Mouse (Mus musculus) intestine, postnatal 0 days (tissue): ENCODE measurements at regions not wholly inside any gene's neighbourhood (a gene's known extent, or its start where the extent isn't known, plus 50 kb on each side); places are given as distances from the start of the nearest gene placed in this dataset.

Source experiments
- ATAC-seq: fragments of 200-750 bp; cut with Nextera tagmentation; 2 replicates; pipeline ENCODE4 v1.8.0; 2017; ENCODE audit warnings: mild to moderate bottlenecking, moderate TSS enrichment, moderate library complexity
- H3K27ac ChIP-seq: fragments of 300-500 bp; sonication (generic); 2 replicates; pipeline ENCODE4 v1.5.1; 2014; ENCODE audit warnings: mild to moderate bottlenecking, low read depth, low read length, moderate library complexity
- H3K27me3 ChIP-seq: fragments of 300-500 bp; sonication (generic); replicated peaks from 2 replicates; pipeline ENCODE4 v1.6.1; 2014; ENCODE audit warnings: low read length, mixed read lengths; ENCODE audit not compliant: control insufficient read depth, insufficient read depth
- H3K36me3 ChIP-seq: fragments of 300-500 bp; sonication (generic); 2 replicates; pipeline ENCODE4 v1.6.1; 2014; ENCODE audit warnings: mild to moderate bottlenecking, moderate library complexity; ENCODE audit not compliant: control insufficient read depth, insufficient read depth
- H3K4me1 ChIP-seq: fragments of 300-500 bp; sonication (generic); replicated peaks from 2 replicates; pipeline ENCODE4 v1.6.1; 2014; ENCODE audit warnings: antibody characterized with exemption, low read length, mixed read lengths; ENCODE audit not compliant: control insufficient read depth, insufficient read depth
- H3K4me2 ChIP-seq: fragments of 300-500 bp; sonication (generic); replicated peaks from 2 replicates; pipeline ENCODE4 v1.6.1; 2014; ENCODE audit warnings: low read depth, mild to moderate bottlenecking, moderate library complexity
- H3K4me3 ChIP-seq: fragments of 300-500 bp; sonication (generic); 2 replicates; pipeline ENCODE4 v1.5.1; 2014; ENCODE audit warnings: low read depth, low read length
- H3K9ac ChIP-seq: fragments of 300-500 bp; sonication (generic); 2 replicates; pipeline ENCODE4 v1.6.1; 2014; ENCODE audit warnings: mild to moderate bottlenecking, low read depth, low read length
- H3K9me3 ChIP-seq: fragments of 300-500 bp; sonication (generic); 2 replicates; pipeline ENCODE4 v1.6.1; 2016; ENCODE audit warnings: mixed run types; ENCODE audit not compliant: control insufficient read depth
- CTCF ChIP-seq: sonication (generic); IDR thresholded peaks from 2 replicates; pipeline ENCODE4 v1.5.1; 2016; ENCODE audit warnings: low read depth, mild to moderate bottlenecking, control low read depth, antibody characterized with exemption, moderate library complexity
- WGBS: fragments of 180-500 bp; shearing (Covaris S2); extraction: QIAGEN DNeasy Blood & Tissue Kit; methylation state at CpG from one replicate; pipeline ENCODE4 v1.1.7; 2014; 5-methylcytosine and 5-hydroxymethylcytosine counted together

DNA sequence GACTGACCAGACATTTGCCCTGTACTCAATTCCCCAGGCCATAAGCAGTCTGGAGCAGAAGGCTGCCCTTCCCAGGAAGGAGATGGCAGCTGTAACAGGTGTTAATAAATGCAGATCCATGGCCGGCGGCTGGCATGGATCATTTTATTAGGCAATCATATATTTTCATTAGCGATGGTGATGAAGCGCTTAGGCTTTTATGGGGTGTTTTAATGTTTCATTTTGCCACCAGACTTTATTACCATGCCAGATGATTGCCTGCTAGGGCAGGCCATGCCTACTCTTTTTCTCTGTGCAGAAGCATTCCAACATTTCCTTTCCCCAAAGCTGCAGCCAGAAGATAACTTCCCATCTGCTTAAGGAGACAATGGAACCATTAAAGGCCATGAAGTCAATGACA is 596.2 kb downstream of the Gm9195 start:
- ATAC-seq = no peak
- WGBS = 91% methylated on average over 4 of the region's 4 CpGs
- no peak for TF ChIP-seq CTCF

DNA sequence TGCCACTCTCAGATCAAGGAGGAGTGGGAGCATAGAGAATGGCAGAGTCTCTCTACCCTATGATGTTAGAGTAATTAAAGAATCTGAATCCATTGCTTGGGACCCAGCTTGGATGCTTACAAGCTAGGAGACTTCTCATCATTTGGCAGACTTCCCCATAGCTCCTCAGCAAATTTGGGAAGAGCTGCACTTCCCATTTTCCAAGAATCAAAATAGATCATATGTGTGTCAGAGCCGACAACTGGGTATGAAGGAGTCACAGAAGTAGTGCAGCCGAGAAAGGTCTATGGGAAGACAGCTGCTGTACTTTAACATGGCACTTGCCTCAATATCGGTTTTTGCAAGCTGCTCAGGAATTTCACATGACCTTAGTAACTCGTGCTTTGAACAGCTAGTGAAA is 596.8 kb downstream of the Gm9195 start:
- 77% methylated on average over 4 of the region's 4 CpGs for WGBS
- no peaks in the 10 kb centered on the region for H3K36me3 ChIP-seq
- no peak for ATAC-seq

More for the DNA sequence above, 596.2 kb downstream of the Gm9195 start:
- no peak overlapping the region for H3K4me2 ChIP-seq
- H3K27ac ChIP-seq = no peak overlapping the region
- no peaks in the 10 kb centered on the region for H3K36me3 ChIP-seq
- no peaks in the 10 kb centered on the region for H3K9me3 ChIP-seq
- no peak overlapping the region for H3K9ac ChIP-seq
- H3K4me3 ChIP-seq = no peak overlapping the region
- no peaks in the 10 kb centered on the region for H3K27me3 ChIP-seq
- no peaks in the 10 kb centered on the region for H3K4me1 ChIP-seq

DNA sequence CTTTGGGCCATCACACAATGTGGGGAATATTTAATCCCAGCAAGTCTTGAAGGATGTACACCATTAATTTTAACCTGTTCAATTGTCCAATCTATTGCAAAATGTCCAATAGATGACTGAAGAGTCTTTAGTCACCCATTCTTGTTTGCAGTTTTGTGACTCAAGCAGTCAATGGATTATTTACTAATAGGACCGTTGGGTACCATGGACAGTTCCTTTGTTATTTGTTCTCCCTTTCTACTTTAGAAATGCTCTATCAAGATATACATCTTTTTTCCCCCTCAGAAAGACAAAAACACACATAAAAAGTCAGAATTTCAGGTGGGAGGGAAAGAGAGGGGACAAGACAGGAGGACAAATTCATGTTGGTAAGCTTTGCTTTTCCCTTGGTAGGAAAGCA is 598.3 kb downstream of the Gm9195 start:
- whole genome bisulfite sequencing = 58% methylated on average over 1 of the region's 1 CpGs
- no peaks in the 10 kb centered on the region for H3K4me1 ChIP-seq
- no peak for ATAC-seq
- TF ChIP-seq CTCF = no peak
- no peaks in the 10 kb centered on the region for H3K27me3 ChIP-seq
- H3K4me2 ChIP-seq = no peak overlapping the region
- no peak overlapping the region for H3K27ac ChIP-seq
- H3K9me3 ChIP-seq = no peaks in the 10 kb centered on the region
- no peak overlapping the region for H3K4me3 ChIP-seq
- no peak overlapping the region for H3K9ac ChIP-seq
- no peaks in the 10 kb centered on the region for H3K36me3 ChIP-seq

More for the DNA sequence above, 596.8 kb downstream of the Gm9195 start:
- no peak overlapping the region for H3K4me2 ChIP-seq
- no peaks in the 10 kb centered on the region for H3K27me3 ChIP-seq
- H3K4me1 ChIP-seq = no peaks in the 10 kb centered on the region
- no peak for TF ChIP-seq CTCF
- no peak overlapping the region for H3K9ac ChIP-seq
- H3K27ac ChIP-seq = no peak overlapping the region
- H3K9me3 ChIP-seq = no peaks in the 10 kb centered on the region
- H3K4me3 ChIP-seq = no peak overlapping the region

DNA sequence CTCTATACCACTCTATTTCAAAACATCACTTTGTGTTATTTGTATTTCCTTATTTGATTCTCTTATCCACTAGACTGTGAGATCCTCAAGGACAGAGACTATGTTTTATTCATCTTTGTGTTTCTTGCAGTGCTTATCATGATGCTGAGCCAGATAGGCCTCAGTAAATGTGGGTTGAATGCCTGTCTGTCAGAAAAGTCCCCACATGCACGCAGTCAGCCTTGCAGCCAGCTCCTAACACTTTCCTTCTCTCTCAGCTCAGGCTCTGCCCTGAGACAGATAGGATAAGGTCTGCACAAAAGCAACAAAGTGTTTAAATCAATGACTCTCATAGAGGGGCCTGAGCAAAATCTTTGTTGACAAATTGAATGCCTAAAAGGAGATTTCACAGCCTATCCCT is 600.0 kb downstream of the Gm9195 start:
- no peak for ATAC-seq
- Histone ChIP-seq H3K4me3 (no peak overlapping the region), H3K4me1 (no peaks in the 10 kb centered on the region), H3K9me3 (no peaks in the 10 kb centered on the region), H3K9ac (no peak overlapping the region), H3K27me3 (no peaks in the 10 kb centered on the region), H3K36me3 (no peaks in the 10 kb centered on the region), H3K27ac (no peak overlapping the region), H3K4me2 (no peak overlapping the region)
- no peak for TF ChIP-seq CTCF
- WGBS = 68% methylated on average over 1 of the region's 1 CpGs

DNA sequence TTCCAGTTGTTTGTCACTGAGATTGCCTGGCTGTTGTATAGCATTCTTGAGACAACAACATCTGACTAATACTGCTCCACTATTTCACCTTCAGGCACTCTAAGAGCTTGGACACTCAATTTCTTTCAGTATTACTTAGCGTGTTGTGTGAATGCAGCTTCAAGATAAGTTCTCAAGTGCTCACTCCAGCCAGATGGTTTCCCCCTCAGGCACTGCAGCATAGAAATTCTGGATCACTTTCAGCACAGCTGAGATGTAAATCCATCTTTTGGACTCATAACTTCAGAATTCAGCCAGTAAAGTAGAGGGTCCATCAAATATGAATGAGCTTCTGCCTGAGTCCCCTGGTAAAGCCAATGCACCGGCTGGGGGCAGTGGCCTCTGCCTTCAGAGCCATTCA is 608.8 kb downstream of the Gm9195 start:
- Histone ChIP-seq H3K27ac (no peak overlapping the region), H3K27me3 (no peaks in the 10 kb centered on the region), H3K9ac (no peak overlapping the region), H3K36me3 (no peaks in the 10 kb centered on the region), H3K4me2 (no peak overlapping the region), H3K4me3 (no peak overlapping the region), H3K4me1 (no peaks in the 10 kb centered on the region), H3K9me3 (no peaks in the 10 kb centered on the region)
- TF ChIP-seq CTCF = no peak
- no peak for ATAC-seq
- 80% methylated on average over 2 of the region's 2 CpGs for WGBS

DNA sequence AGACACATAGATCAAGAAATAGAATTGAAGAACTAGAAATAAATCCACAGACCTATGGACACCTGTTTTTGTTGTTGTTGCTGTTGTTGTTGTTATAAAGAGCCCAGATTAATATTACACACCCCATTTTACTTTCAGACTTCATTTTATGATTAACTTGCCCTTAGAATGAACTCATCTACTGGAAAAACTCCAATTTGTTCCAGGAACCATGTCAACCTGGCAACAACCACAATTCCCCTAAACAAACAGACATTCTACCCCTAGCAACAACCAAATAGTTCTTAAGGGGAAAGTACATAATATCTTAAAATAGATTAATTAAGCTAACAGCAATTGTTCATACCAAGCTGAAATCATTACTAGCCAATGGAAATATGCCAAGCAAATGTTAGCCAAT is 646.1 kb downstream of the Gm9195 start:
- Histone ChIP-seq H3K4me2 (no peak overlapping the region), H3K27ac (no peak overlapping the region), H3K27me3 (no peaks in the 10 kb centered on the region), H3K9ac (no peak overlapping the region), H3K4me3 (no peak overlapping the region), H3K4me1 (no peaks in the 10 kb centered on the region), H3K9me3 (no peaks in the 10 kb centered on the region), H3K36me3 (no peaks in the 10 kb centered on the region)
- ATAC-seq = no peak
- TF ChIP-seq CTCF = no peak

DNA sequence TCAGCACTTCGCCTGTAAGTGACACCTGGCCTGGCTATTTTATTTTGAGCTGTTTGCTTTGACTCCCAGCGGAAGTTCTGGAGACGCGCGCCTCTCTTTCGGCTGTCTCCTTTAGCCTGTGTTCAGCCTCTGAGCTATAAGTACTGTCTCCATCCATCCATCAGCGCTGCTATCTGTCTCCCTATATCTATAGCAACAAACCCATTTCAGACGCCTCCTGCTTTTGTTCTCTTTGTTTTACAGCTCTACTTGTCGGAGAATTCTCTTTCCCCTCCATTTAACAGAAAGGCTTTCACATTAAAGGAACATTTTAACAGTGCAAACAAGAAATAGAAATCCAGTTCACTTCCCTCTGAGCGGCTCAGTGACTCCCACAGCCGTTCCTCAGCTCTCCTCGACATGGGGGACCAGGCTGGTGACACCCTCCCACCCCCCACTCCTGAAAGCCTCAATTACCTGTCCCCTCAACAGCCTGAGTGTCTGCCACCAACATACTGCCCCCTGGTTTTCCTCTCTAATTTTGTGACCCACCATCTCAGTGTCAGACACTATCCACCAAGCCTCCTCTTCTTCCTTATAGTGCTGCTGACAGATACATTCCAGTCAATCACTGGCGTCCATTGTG is 682.7 kb downstream of the Gm9195 start:
- no peak overlapping the region for H3K9ac ChIP-seq
- H3K27ac ChIP-seq = no peak overlapping the region
- no peaks in the 10 kb centered on the region for H3K4me1 ChIP-seq
- no peaks in the 10 kb centered on the region for H3K27me3 ChIP-seq
- no peak for TF ChIP-seq CTCF
- H3K4me3 ChIP-seq = no peak overlapping the region
- ATAC-seq = no peak
- no peaks in the 10 kb centered on the region for H3K36me3 ChIP-seq
- WGBS = 72% methylated on average over 13 of the region's 13 CpGs
- no peak overlapping the region for H3K4me2 ChIP-seq
- no peaks in the 10 kb centered on the region for H3K9me3 ChIP-seq
